Mouse (Mus musculus) telencephalon, adult 2 months (tissue): Measurements from ENCODE around the gene Etnk1.
"Not testable (repeated sequence)": the region's sequence is repeated elsewhere in the genome, so short reads cannot be mapped to it uniquely, and the experiment has no call there.

Experiments
- DNase-seq: peaks from one replicate; pipeline ENCODE4 v3.0.0-alpha.2; 2011; ENCODE audit warnings: low read depth, low spot score

The Etnk1 gene

DNA sequence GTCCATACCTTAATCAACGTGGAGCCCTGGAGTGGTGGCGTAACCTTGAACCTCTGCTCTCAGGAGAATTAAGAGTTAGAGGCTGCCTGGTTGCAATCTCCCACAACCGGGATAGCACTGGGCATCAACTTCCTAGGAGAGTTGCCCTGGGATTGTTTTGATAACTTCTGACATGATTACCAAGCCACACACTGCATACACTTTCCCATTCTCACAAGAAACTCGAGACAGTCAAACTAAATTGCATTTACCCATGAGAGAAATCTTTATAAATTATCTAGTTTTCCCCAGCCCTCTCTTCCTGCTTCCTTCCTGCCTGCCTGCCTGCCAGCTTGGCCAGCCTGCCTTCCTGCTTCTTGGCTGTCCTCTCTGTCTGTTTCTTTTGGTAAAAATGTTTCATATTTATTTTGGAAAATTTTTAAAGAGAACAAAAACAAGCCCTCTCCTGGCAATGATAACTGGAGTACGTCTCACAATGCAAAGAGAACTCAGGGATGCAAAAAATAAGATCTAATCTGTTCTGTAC is 17.2 kb upstream of the Etnk1 start:
- no peak for DNase-seq

DNA sequence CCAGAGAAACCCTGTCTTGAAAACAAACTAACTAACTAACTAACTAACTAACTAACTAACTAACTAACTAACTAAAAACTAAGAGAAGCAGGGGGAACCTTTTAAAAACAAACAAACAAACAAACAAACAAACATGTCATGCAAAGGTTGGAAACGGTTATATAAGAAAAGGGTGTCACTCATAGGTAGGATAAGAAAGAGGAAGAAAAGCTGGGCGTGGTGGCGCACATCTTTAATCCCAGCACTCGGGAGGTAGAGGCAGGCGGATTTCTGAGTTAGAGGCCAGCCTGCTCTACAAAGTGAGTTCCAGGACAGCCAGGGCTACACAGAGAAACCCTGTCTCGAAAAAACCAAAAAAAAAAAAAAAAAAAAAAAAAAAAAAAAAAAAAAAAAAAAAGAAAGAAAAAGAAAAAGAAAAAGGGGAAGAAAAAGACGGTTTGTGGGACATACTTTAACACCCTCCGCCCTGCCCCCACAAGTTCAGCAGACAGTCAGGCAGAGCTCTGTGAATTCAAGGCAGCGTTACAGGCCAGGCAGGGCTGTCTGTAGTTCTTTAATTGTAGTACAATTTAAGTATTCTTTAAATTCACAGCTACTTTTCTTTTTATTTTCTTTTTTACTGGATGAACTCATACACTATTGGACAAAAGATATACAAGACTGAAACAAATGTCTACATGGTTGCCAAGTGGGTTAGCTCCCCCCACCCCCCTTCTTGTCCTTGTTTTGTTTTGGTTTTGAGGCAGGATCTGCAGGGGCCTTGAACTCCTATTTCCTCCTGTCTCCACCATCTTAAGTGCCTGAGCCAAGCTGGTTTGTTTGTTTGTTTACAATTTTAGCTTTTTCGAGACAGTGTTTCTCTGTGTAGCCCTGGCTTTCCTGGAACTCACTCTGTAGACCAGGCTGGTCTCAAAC is 15.7 kb upstream of the Etnk1 start:
- not testable (repeated sequence) for DNase-seq

- DNase-seq: no peak
Measured at GRCm38 (mm10) chr6:143152321-143152827, 14.6 kb upstream of the Etnk1 start.

GRCm38 (mm10) chr6:143153160-143153559 is 13.9 kb upstream of the Etnk1 start:
- no peak for DNase-seq

DNA sequence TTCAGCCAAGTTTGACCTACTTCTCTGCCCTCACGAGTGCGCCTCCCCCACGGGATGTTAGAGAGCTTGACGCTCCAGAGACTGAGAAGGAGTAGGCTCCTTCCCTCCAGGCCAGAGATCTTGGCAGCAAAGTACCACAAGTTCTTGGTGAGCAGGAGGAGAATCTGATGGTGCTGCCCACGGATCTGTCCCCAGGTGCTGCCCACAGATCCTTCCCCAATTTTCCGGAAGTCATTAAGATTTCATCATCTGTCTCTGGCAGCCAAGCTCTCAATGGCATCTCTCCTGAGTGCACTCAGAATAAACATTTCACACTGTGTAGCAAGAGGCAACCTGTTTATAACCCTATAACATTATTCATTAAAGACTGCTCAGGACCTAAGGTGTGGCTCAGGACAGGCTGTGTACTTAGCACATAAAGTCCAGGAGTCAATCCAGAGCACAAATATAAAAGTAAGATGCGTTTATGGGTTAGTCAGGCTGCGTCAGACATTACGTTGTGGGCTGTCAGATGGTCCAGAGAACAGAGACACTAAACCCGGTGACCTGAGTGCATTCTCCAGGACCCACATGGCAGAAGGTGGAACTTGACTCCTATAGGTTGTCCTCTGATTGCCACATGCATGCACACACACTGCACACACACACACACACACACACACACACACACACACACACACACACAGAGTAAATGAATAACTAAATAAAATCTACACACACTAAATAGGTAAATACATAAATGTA is 13.1 kb upstream of the Etnk1 start:
- no peak for DNase-seq

DNA sequence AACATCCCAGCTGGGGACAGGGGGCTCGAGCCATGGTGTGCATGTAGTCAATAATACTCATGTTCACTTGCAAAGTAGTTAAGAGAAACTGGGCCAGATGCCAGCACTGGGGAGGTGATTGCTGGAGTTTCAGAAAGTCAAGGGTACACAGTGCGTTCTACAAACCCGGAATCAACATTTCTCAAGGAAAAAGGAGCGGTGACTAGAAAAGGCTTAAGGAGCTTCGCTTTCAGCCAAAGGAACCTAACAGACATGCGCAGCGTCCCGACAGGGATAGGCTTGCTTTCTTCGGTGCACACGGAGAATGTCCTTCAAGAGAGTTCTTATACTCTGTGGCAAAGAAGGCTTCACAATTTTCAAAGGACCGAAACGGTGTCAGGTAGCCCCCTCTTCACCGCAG is 12.1 kb upstream of the Etnk1 start:
- DNase-seq: no peak

GRCm38 (mm10) chr6:143155996-143156395 is 11.0 kb upstream of the Etnk1 start:
- no peak for DNase-seq

GRCm38 (mm10) chr6:143156684-143157083 is 10.3 kb upstream of the Etnk1 start:
- DNase-seq: no peak

DNA sequence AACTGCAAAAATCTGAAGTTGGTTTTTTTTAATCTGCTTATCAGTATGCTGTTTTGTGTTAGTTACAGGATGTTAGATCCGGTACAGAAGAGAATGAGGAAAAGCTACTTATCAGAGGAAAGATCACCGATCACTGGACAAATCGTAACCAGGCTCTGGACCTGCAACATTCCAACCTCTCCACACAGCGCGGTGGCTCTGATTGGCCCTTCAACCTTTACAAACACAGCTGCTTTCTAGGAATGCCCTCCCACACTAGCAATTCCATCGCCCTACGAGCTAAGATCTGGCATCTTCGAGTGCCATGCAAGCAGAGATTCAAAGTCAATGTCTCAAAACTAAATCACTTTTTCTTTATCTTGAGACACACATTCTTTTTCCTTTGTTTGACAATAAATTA is 9.6 kb upstream of the Etnk1 start:
- no peak for DNase-seq

DNA sequence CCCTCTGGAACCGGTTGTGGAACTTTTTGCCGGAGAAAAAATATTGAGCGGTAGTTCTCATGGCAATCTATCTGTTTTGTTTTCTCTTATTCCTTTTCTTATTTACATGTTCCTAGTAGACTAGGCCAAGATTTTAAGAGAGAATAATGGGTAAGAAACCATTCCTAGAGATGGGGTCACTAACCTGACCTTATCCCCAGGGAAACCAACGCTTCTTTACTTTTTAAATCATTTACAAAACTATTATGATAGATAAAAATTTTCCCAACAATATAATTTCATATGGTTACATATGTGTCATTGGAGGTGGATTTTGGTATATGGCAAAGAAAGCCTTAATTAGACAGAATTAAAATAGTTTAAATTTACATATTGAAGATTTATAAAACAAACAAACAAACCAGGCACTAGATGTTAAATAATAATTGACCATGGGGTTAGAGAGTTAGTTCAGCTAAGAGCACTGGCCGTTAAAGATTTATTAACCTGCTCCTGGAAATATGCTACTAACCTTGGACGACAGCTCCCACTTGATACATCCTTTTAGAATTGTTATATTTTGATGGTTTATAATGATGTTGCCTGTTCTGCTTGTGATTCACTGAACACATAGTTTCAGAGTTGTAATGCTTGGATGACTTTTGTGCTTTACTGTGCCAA is 6.3 kb upstream of the Etnk1 start:
- DNase-seq: no peak

DNA sequence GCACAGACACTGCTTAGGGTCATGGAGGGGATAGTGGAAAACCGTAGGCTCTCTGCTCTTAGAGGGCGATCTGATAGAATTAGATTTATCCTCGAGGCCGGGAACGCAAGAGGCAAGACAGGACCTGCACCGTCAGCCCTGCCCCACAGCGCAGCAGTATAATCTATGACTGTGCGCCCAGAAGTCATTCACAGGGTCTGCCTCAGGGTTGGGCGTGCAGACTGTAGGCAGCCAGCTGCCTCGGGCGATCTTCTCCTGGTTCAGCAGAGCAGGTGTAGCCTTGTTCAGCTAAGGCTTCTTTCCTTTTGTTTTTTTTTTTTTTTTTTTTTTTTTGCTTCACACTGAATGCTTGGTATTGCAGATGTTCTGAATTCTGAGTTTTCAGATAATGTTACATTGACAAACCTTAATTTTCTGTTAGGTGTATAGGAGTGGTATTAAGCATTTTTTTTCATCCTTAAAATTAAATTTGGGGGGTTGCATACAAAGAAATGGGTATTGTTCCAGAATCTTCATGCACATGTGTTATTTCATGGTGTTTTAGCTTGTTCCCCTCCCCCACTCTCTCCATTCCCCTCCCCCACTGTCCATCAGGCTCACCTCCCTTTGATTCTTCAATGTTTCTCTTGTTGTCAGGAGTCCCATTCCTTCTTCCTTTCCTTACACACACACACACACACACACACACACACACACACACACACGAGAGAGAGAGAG is 4.7 kb upstream of the Etnk1 start:
- no peak for DNase-seq

- no peak for DNase-seq
Measured at GRCm38 (mm10) chr6:143163956-143164905, 2.8 kb upstream of the Etnk1 start.

DNA sequence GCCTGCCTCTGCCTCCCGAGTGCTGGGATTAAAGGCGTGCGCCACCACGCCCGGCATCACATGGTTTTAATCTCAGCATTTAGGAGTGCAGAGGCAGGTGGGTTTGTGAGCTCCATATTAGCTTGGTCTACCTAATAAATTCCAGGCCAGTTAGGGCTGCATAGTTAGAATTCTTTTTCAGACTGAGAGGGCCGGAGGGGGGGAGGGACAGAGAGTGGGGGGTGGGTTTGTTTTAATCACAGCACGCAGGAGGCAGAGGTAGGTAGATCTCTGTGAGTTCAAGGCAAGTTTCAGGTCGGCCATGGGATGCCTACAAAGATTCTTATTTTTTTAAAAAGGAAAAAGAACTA is 2.1 kb upstream of the Etnk1 start:
- DNase-seq: no peak

DNA sequence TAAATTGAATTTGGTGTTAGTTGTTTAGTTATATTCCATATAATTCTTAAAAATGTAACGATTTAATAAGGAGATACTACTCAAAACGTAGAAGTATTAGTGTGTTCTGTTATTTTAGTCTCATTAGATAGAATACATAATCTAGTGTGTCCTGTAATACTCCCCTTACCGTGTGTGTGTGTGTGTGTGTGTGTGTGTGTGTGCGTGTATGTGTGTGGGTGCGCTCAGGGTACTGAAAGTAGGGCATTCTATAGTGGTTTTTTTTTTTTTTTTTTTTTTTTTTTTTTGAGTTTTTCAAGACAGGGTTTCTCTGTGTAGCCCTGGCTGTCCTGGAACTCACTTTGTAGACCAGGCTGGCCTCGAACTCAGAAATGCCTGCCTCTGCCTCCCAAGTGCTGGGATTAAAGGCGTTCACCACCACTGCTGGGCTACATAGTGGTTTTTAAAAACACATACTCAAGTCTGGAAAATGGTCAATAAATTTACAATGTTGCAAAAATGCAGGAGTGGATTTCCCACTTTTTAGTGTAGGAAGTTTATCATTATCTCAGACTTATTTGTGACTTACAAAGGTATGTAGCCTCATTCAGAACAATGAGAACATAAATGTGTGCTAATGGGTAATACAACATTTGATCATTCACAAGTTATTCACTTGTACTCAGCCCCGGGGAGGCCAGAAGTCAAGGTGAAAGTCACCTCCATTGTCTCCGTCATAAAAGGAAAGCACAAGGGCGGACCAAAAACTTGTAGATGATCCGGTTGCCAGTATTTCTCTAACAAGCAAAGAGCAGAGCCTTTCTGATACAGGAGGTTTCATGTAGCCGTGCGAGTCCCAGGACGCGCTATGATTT is 1.4 kb upstream of the Etnk1 start:
- no peak for DNase-seq

DNA sequence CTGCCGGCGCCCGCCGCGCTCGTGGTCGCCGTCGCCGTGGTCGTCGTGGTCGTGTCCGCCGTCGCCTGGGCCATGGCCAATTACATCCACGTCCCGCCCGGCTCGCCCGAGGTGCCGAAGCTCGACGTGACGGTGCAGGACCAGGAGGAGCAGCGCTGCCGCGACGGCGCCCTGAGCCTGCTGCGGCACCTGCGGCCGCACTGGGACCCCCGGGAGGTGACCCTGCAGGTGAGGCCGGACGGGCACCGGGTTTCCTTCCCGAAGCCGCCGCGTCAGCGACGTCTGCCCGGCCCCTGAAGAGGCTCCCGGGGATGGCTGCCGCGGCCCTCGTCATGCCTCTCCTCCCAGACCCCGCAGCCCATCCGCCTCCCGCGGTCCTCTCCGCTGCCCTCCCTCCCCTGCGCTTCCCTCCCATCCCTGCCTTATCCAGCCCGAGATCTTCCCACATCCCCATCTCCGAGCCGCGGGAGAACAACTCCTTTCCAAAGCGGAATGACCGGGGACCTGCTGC is 443 bp downstream of the Etnk1 start:
- DNase-seq: no peak

- no peak for DNase-seq
Measured at GRCm38 (mm10) chr6:143167981-143168674, 1.1 kb downstream of the Etnk1 start.

DNA sequence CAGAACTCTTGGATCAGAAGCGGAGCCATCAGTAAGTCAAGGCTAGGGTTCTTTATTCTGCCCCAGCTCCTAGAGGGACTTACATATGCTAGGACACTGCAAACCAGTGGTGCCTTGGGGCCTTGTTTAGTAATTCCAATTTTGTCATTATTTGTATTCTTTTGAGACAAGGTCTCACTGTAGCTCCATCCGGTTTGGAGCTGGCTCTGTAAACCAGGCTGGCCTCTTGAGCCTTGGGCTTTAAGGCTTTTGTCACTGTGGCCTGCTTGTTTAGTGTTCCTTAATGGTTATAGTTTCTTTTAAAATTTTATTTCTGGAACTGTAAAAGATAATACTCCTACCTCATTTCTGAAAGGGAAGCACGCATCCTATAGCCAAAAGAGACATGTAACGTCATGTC is 2.4 kb downstream of the Etnk1 start:
- DNase-seq: no peak

- DNase-seq: no peak
Measured at GRCm38 (mm10) chr6:143170166-143170960, 3.3 kb downstream of the Etnk1 start.
